Mouse (Mus musculus) forebrain, postnatal 0 days (tissue): ENCODE measurements around the gene Gpr155. TPM values are rescaled to one million over a fixed set of nuclear protein-coding genes. Genes with fewer than 3 reads are reported as not detected.

ENCODE experiments used
- ATAC-seq: fragments of 200-750 bp; cut with Nextera tagmentation; 2 replicates; pipeline ENCODE4 v1.8.0; 2017; ENCODE audit warnings: mild to moderate bottlenecking, moderate library complexity
- DNase-seq: peaks from one replicate; pipeline ENCODE4 v3.0.0-alpha.2; 2015
- H3K27ac ChIP-seq: fragments of 300-500 bp; sonication (generic); 2 replicates; pipeline ENCODE4 v1.5.1; 2014; ENCODE audit warnings: low read depth, mild to moderate bottlenecking, antibody characterized with exemption, low read length, moderate library complexity, mixed read lengths
- H3K27me3 ChIP-seq: fragments of 300-500 bp; sonication (generic); 2 replicates; pipeline ENCODE4 v1.6.1; 2014; ENCODE audit warnings: mild to moderate bottlenecking, low read length, mixed read lengths; ENCODE audit not compliant: insufficient read depth
- H3K36me3 ChIP-seq: fragments of 300-500 bp; sonication (generic); 2 replicates; pipeline ENCODE4 v1.6.1; 2014; ENCODE audit warnings: mild to moderate bottlenecking, moderate library complexity; ENCODE audit not compliant: insufficient read depth
- H3K4me1 ChIP-seq: fragments of 300-500 bp; sonication (generic); 2 replicates; pipeline ENCODE4 v1.6.1; 2014; ENCODE audit warnings: antibody characterized with exemption; ENCODE audit not compliant: insufficient read depth
- H3K4me2 ChIP-seq: fragments of 300-500 bp; sonication (generic); 2 replicates; pipeline ENCODE4 v1.6.1; 2014; ENCODE audit warnings: low read depth, mild to moderate bottlenecking, moderate library complexity
- H3K4me3 ChIP-seq: fragments of 300-500 bp; sonication (generic); 2 replicates; pipeline ENCODE4 v1.5.1; 2014; ENCODE audit warnings: low read depth, low read length, mixed read lengths
- H3K9ac ChIP-seq: fragments of 300-500 bp; sonication (generic); 2 replicates; pipeline ENCODE4 v1.6.1; 2014; ENCODE audit warnings: mild to moderate bottlenecking
- H3K9me3 ChIP-seq: fragments of 300-500 bp; sonication (generic); 2 replicates; pipeline ENCODE4 v1.6.1; 2016; ENCODE audit warnings: low read length
- CTCF ChIP-seq: sonication (generic); IDR thresholded peaks from 2 replicates; pipeline ENCODE4 v1.5.1; 2016; ENCODE audit warnings: antibody characterized with exemption, control low read depth, low read depth
- WGBS: fragments of 180-500 bp; shearing (Covaris S2); extraction: QIAGEN DNeasy Blood & Tissue Kit; methylation state at CpG from one replicate; pipeline ENCODE4 v1.1.7; 2014; 5-methylcytosine and 5-hydroxymethylcytosine counted together
- polyA plus RNA-seq: library from polyadenylated mRNA; unstranded; fragments of >200 nt; fragmentation: Nextera tagmentation; extraction: Ambion mirVana; gene quantifications from 2 replicates; pipeline ENCODE4 v1.2.1, GENCODE M21; 2015
- total RNA-seq: library from RNA; depleted of rRNA; stranded (reverse); fragments of >200 nt; gene quantifications from 2 replicates; pipeline ENCODE4 v1.2.3, GENCODE M21; 2014

Gpr155 gene
- total and polyA plus RNA-seq, 2 experiments from 2014 or later = 12.5 TPM

DNA sequence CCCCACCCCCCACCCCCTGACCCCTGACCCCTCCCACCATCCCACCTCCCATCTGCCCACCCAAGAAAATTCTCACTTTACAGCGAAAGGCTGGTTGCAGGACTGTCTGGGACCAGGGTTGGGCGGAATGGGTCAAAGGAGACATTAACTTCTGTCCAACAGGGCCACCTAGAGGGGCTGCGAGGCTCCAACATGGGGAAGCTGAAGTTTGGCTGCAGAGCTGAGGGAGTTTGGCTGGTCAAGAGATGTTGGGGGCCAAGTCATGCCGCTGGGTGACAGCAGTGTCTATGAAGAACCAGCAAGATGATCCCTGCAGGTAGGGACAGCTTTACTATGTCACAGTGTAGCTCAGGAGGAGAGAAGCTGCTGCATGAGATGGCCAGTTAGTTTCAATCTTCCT is 32.9 kb upstream of the Gpr155 start:
- WGBS = 54% methylated on average over 4 of the region's 4 CpGs
- Histone ChIP-seq H3K4me2 (no peak overlapping the region), H3K27ac (no peak overlapping the region), H3K9me3 (no peaks in the 10 kb centered on the region), H3K27me3 (no peaks in the 10 kb centered on the region), H3K4me3 (no peak overlapping the region), H3K36me3 (no peaks in the 10 kb centered on the region), H3K9ac (no peak overlapping the region), H3K4me1 (no peaks in the 10 kb centered on the region)
- peak; percentile 30 for TF ChIP-seq CTCF
- ATAC-seq (peak; percentile 48), DNase-seq (no peak)

DNA sequence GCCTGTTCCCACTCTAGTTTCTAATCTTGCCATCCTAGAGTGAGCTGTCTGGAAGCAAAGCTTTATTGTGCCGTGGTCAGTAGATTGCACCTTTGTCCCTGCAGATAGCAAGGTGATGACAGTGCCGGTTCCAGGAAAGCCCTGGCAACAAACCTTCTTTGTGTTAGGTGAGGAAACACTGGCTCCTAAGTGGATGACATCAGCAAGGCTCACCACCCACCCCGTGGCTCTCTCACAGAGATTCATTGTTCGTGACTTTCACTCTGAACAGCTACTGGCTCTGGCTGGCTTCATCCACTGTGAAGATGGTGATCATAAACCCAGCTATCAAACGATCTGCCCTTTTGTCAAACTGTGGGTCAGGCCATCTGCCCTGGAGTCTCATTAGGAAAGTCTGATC is 29.5 kb upstream of the Gpr155 start:
- DNase-seq = no peak
- Histone ChIP-seq H3K27me3 (no peaks in the 10 kb centered on the region), H3K27ac (no peak overlapping the region), H3K4me1 (no peaks in the 10 kb centered on the region), H3K36me3 (no peaks in the 10 kb centered on the region), H3K9me3 (no peaks in the 10 kb centered on the region), H3K4me3 (no peak overlapping the region), H3K9ac (no peak overlapping the region), H3K4me2 (no peak overlapping the region)
- no peak for TF ChIP-seq CTCF
- 51% methylated on average over 5 of the region's 5 CpGs for WGBS
- ATAC-seq = no peak

DNA sequence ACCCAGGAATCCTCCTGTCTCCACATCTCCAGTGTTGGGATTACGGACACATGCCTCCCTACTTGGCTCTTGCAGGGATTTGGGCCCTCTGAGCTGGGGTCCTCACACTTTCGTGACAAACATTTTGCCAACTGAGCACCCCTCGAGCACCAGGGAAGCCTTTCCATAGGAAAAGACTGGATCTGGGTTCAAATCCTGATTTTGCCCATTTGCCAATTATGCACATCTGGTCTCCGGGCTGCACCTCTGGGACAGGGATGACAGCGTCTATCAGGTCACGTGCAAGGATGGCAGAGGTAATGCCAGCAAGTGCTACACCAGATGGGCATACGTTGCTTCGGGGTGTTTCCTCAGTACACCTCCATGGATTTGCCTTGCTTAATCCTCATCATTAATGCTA is 23.7 kb upstream of the Gpr155 start:
- DNase-seq (no peak), ATAC-seq (no peak)
- TF ChIP-seq CTCF = no peak
- Histone ChIP-seq H3K4me1 (no peaks in the 10 kb centered on the region), H3K4me2 (no peak overlapping the region), H3K9ac (no peak overlapping the region), H3K9me3 (no peaks in the 10 kb centered on the region), H3K4me3 (no peak overlapping the region), H3K36me3 (no peaks in the 10 kb centered on the region), H3K27me3 (no peaks in the 10 kb centered on the region), H3K27ac (no peak overlapping the region)
- 93% methylated on average over 8 of the region's 8 CpGs for WGBS

DNA sequence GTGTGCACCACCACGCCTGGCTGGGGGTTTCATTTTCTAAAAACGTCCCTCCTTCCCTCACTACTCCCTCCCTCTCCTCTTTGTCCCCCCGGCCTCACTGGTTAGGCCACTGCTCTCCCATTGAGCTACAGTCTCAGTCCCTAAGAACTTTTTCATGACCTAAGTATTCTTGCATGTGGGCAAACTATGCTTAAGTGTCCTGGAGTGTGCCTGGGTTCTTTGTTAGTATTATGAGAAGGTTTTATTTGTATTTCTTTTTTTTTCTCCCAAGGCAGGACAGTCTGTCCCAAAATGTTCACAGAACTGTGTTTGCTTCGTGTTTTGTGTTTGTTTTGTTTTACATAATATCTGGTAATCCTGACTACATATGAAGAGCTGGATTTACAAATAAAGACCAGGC is 21.3 kb upstream of the Gpr155 start:
- Histone ChIP-seq H3K4me1 (no peaks in the 10 kb centered on the region), H3K9me3 (no peaks in the 10 kb centered on the region), H3K4me3 (no peak overlapping the region), H3K27ac (no peak overlapping the region), H3K27me3 (no peaks in the 10 kb centered on the region), H3K9ac (no peak overlapping the region), H3K4me2 (no peak overlapping the region), H3K36me3 (no peaks in the 10 kb centered on the region)
- ATAC-seq (no peak), DNase-seq (no peak)
- no peak for TF ChIP-seq CTCF
- WGBS = 53% methylated on average over 4 of the region's 4 CpGs

DNA sequence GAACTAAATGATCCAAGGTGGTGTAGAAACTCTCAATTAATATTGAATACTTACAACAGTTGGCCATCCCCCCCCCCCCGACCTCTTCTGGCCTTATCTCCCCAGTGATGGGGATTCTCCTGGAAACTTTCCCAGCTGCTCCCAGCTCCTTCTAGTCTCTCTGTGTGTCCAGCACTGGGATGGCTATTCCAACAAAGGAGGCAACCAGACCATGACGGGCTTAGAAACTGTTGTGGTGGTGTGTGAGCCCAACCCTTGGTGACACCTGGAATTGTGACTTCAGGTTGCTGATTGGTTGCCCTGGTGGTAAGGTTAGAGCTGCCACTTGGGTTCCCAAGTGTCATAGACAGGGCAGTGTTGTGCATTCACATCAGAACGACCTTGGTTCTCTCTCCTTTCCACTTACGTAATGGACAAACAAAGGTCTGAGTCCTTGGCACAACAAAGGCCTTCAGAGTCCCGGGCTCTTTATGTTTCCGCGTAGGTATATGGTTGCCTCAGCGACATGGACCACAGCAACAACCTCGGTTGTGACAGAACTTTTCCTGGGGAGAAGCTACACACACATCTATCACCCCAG is 20.1 kb upstream of the Gpr155 start:
- Histone ChIP-seq H3K9me3 (no peaks in the 10 kb centered on the region), H3K4me3 (no peak overlapping the region), H3K36me3 (no peaks in the 10 kb centered on the region), H3K4me1 (no peaks in the 10 kb centered on the region), H3K4me2 (no peak overlapping the region), H3K27ac (no peak overlapping the region), H3K27me3 (no peaks in the 10 kb centered on the region), H3K9ac (no peak overlapping the region)
- no peak for DNase-seq
- WGBS = 91% methylated on average over 9 of the region's 9 CpGs
- no peak for TF ChIP-seq CTCF
- ATAC-seq = no peak

DNA sequence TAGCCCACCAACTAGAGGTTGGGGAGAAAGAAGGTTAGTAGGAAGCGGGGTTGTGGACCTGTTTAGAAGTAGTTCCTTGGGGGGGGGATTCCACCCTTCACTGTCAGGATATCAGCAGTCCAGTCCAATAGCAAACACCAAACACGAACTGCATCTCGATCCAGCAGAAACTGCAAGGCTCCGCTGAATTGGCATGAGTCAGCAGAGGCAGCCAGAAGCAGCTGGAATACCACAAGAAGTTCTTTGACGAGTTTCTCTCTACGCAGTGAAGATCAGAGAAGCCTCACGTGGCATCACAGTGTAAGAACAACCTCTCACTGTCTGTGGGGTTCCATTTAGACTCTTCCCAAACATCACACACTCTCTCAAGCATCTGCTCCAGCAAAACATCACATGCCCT is 18.6 kb upstream of the Gpr155 start:
- Histone ChIP-seq H3K9me3 (no peaks in the 10 kb centered on the region), H3K27me3 (no peaks in the 10 kb centered on the region), H3K9ac (no peak overlapping the region), H3K36me3 (no peaks in the 10 kb centered on the region), H3K4me2 (no peak overlapping the region), H3K4me1 (no peaks in the 10 kb centered on the region), H3K27ac (no peak overlapping the region), H3K4me3 (no peak overlapping the region)
- no peak for ATAC-seq
- no peak for TF ChIP-seq CTCF
- WGBS = 89% methylated on average over 7 of the region's 7 CpGs
- DNase-seq = no peak

DNA sequence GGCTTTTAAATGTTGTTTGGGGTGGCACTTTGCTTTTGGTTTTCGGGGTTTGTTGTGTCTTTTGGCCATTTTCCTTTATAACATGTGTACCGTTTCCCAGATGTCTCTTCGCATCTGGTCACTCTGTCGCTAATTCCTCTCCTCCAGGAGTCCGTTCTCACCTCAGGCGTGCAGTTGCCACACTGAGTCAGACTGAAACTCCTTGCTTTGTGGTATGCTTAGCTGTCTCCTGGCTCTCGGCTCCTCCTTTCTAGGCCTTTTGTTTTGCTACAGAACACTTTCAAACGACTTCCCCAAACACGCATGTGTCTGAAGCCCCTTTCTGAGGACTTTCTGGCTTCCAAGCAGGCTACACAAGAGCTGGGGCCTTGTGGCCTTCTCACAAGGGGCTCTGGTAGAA is 18.1 kb upstream of the Gpr155 start:
- ATAC-seq (no peak), DNase-seq (no peak)
- no peak overlapping the region for H3K9ac ChIP-seq
- TF ChIP-seq CTCF = no peak
- no peaks in the 10 kb centered on the region for H3K36me3 ChIP-seq
- H3K4me3 ChIP-seq = no peak overlapping the region
- H3K27ac ChIP-seq = no peak overlapping the region
- 79% methylated on average over 9 of the region's 9 CpGs for WGBS
- H3K9me3 ChIP-seq = no peaks in the 10 kb centered on the region
- no peaks in the 10 kb centered on the region for H3K27me3 ChIP-seq
- no peak overlapping the region for H3K4me2 ChIP-seq
- H3K4me1 ChIP-seq = no peaks in the 10 kb centered on the region
